Mouse (Mus musculus): Measurements from ENCODE around the gene Cacna2d4.
"Not testable (repeated sequence)": the region's sequence is repeated elsewhere in the genome, so short reads cannot be mapped to it uniquely, and the experiment has no call there.

The Cacna2d4 gene

DNA sequence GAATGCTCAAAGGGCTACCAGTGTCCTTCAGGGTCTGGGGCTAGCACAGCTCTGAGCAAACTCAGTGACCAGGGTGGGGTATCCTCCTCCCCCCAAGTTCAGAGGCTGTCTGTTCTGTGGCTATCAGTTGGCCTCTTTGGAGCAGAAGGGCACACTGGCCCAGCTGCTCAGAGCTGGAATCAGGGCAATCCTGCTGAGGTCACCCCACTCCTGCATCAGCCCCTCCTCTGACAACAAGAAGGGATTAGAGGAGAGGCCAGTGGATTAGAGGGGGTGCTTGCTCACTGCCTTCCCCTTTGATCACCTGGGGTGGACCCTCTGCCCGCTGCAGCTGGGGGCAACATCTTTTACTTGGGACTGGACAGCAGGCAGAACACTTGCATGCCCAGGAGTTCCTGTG is at the start of gene Cacna2d4:
TSS of gene Cacna2d4 (plus strand) at position 286 of the 400 bp plus-strand sequence.
- DNase-seq, result no peak

GRCm38 (mm10) chr6:119186658-119187057 is 49.7 kb upstream of the Cacna2d4 start:
- peak; percentile 40 to 41 for DNase-seq

DNA sequence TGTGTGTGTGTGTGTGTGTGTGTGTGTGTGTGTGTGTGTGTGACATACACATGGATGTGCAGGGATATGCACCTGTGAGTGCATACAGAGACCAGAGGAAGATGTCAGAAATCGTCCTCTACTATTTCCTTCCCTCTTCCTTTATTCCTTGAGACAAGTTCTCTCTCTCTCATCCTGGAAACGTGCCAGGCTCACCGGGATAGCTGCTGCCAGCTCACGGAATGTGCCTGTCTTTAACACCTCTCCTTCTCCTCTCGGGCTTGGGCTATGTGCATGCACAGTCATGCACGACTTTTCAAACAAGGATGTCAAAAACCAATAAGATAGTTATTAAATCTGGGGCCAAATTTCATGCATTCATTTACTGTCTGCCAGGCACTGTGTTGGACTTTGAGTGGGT is 48.7 kb upstream of the Cacna2d4 start:
- DNase-seq, result peak; percentile 21 to 31

DNA sequence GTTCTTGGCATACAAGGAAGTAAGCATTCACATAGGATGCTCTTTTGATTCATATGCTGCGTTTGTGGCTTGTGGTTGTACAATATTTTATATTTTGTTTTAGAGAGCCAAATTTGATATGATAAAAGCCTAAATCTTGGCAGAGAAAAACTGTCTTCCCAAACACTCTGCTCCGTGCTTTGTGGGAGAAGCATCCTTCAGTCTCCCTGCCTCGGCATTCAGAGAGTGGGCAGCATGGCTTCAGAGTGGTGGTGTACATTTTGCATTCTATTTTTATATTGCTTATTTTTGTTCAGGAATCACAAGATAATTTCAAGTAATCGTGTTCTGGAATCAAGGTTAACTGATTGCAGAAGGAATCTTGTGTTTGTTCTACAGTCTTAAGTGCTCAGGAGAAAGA is 44.8 kb upstream of the Cacna2d4 start:
- DNase-seq, result no peak

GRCm38 (mm10) chr6:119193571-119194154 is 42.7 kb upstream of the Cacna2d4 start:
- no peak for DNase-seq

DNA sequence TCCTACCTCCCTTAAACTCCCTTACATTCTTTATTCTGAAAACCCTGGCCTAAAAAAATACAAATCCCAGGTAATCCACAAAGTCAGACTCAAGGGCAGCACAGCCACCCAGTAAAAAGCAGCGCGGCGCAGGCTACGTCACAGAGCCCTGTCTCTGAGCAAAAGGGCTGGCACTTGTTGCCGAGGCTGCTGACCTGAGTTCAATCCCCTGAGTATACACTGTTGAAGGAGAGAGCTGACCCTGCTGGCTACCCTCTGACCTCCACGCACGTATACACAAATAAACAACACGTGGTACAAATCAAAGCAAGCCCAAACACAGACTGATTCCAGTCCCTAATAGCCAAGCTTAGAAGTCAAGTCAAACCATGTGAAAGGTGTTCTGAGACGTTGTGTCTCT is 42.2 kb upstream of the Cacna2d4 start:
- no peak for DNase-seq

DNA sequence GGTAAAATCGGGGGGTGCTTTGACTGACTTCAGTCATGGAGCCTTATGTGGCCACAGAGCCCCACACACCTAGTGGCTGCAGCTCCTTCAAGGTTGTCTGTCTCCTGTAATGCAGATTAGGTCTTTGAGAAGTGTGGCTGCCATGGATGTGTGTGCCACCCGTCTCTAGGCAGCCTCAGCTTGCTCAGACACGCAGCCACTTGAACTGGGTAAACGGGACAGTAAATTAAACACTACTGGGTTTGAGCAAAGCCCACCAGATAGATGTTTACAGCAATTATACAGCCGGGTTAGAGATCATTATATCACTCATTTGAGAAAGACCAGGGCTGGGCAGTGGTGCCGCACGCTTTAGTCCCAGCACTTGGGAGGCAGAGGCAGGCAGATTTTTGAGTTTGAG is 41.7 kb upstream of the Cacna2d4 start:
- no peak for DNase-seq

DNA sequence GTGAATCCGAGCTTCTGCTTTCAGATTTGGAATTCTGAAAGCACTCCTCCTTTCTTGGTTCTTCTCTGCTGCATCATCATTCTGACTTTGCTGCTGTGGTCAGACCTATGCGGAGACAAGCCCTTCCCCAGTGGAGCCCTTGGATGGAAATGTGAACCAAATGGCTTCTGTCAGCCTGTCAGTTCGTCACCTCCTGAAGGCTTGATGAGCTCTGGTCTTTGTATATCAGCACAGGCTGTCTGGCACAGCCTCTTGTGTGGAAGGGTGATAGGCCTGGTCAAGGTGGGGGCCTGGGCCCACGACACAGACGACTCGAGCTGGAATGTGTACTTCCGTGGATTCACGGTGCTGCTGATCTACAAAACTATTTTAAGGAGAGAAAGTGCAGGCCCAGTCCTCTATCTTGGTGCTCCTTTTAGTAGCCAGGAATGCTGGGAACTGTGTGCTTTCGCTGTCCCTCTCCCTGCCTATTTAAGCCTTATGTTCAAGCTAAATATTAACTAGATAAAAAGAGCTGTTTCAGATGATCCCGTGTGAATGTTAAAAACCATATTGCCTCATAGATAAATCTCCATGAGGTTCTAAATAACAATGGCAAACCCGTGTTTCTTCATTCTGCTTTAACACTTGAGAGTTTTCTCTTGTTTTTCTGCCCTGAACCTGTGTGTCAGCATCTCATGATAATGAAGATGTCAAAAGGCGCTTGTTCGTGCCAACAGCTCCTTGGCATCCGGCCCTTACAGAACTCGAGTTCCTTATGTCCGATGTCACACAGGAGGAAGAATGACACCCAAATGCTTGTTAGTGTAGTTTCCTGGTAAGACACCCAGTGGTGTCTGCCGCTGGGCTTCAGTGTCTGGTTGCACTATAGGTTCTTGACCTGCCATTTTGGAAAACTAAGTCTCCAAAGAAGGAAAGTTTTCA is 39.7 kb upstream of the Cacna2d4 start, which contains the start of gene Cacna1c:
TSS of gene Cacna1c (minus strand) at position 37 of the 924 bp plus-strand sequence.
- DNase-seq, result peak; percentile 26 to 31

GRCm38 (mm10) chr6:119198534-119199273 is 37.6 kb upstream of the Cacna2d4 start:
- DNase-seq, result no peak

DNA sequence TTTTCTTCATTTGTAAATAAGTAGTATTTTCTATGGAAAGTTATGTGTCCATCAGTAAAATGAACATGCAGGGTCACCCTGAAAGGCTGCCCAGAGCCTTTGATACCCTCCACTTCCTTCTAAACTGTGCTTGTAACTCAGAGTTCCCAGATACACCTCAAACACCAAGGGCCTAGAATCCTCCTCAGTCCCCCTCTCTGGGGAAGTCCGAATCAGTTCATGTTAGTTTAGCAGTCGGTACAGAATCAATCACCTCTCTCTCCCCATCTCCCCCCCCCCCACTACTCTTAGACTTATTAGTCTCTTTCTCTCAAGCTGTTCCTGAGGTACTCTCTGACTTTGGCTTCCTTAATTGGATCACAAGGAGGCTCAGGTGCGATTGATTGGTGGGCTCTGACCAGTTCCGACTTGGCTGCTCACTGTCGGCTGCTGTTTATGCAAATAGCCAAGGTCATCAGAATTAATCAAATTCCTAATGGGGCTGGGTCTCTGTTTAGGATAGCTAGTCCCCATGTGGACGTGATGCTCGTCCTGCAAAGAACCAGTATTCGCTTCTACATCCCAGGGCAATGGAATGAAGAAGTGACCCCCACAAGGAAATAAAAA is 36.9 kb upstream of the Cacna2d4 start:
- no peak for DNase-seq

- DNase-seq, result no peak
These were observed 36.0 kb upstream of the Cacna2d4 start for GRCm38 (mm10) chr6:119200362-119200761.

DNA sequence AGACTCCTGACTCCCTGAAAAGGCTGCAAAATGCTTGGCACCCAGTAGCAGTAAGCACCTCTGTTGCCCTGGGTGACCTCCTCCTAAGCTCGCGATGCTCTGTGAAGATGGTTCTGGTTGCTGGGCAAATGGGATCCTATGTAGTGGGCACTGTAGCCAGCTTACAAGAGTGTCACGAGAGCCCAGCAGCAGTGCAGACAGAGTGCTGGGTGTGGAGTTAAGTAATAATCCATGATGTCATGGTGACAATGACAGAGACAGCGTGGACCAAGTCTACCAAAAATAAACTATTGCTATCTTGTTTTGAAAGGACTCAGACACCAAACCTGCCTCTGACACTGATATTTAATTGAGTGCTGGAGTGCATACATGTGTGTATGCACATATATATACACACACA is 34.8 kb upstream of the Cacna2d4 start:
- no peak for DNase-seq

DNA sequence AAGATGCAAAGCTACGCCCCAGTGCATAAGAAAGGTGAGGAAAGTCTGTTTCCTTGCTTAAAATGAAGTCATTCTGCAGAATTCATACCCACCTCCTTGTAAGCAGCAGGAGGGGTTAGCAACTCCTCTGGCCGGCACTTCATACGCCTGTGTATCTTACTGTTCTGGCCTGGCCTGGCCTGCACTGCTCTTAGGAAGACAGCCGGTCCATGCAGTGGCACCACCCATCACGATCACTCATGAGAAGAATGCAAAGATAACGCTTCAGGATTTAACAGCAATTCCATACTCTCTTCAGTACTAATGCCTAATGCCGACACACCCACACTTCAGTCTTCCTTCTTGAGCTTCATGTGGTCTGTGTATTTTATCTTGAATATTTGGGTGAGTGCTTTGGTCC is 32.0 kb upstream of the Cacna2d4 start:
- DNase-seq, result no peak

GRCm38 (mm10) chr6:119204915-119205314 is 31.4 kb upstream of the Cacna2d4 start:
- no peak for DNase-seq

- DNase-seq, result not testable (repeated sequence)
These were observed 30.3 kb upstream of the Cacna2d4 start for GRCm38 (mm10) chr6:119206006-119206405.

- no peak for DNase-seq
These were observed 23.0 kb upstream of the Cacna2d4 start for GRCm38 (mm10) chr6:119213375-119213774.

GRCm38 (mm10) chr6:119214190-119214589 is 22.1 kb upstream of the Cacna2d4 start:
- no peak for DNase-seq

GRCm38 (mm10) chr6:119215040-119215613 is 21.2 kb upstream of the Cacna2d4 start:
- DNase-seq, result no peak

GRCm38 (mm10) chr6:119217661-119218060 is 18.7 kb upstream of the Cacna2d4 start:
- DNase-seq, result no peak

DNA sequence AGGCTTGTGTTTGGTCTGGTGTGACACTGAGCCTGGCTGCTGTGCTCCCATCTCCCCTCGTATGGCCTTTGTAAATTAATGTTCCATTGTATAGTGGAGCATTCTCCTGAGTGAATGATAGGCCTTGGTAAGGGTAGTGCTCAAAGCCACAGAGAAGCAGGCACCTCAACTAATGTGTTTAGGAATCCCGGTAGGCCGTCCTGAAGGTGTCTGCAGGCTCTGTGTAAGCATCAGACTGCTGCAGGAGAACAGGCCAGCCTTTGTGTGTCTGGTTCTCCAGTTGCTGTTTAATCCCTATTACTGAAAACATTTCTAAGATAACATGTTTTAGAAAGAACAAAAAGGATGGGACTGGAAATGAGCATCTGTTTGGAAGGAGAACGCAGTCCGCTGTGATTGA is 17.7 kb upstream of the Cacna2d4 start:
- DNase-seq, result no peak

GRCm38 (mm10) chr6:119219237-119219870 is 17.0 kb upstream of the Cacna2d4 start:
- peak in 1 of 2 experiments; percentile 39 for DNase-seq

DNA sequence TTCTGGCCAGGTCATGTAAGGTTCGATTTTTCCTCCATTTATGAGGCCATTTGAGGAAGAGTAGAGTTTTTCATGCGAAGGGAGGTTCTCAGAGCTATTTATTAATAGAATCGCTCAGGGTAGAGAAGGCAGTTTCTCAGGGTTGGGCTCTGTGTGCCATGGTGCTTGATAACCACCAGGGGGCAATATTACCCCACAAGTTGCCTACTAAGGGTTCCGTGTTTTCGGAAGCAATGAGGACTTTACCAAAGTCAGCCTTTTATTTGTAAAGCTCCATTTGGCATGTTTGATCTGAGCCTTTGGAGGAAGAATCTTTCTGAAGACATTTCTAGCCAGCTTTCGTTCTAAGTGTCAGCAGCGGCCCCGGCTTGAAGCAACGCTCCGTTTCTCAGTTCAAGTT is 16.0 kb upstream of the Cacna2d4 start:
- DNase-seq, result peak; percentile 59 to 72
